Mouse (Mus musculus) cerebellum, adult 11-12 months (tissue): Measurements from ENCODE around the gene Fyb.

Source experiments
- DNase-seq: peaks from one replicate; pipeline ENCODE4 v3.0.0; 2022

The Fyb gene

DNA sequence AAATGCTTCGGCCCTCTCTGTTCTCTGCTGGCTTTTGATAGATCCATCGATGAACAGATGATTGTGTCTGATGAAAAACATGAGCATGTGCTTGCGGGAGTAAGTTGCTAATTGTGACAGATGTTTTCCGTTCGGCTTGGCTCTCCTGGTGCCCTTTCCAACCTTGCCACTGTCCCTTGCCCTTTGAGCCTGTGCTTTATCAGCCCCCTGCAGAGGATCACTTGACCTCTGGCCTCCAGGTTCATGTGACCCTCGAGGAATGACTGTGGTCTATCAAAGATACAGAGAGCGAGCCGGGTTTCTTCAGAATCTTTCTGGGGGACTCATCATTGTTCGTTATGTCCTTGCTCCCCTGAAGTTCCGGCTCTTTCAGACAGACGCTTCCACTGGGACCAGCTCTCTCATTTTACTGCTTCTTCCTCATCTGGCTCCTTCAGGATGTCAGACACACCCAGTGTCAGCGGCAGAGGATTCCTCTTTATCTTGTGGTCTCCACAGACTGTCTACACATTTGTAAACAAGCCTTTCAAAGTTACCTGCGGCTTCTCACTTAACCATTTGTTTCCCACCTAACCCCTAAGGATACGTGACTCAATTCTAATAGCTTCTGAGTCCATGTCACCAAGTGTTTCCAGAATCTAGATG is 146.3 kb downstream of the Fyb start:
- DNase-seq: no peak

GRCm38 (mm10) chr15:6678479-6678878 is 155.8 kb downstream of the Fyb start:
- no peak for DNase-seq

DNA sequence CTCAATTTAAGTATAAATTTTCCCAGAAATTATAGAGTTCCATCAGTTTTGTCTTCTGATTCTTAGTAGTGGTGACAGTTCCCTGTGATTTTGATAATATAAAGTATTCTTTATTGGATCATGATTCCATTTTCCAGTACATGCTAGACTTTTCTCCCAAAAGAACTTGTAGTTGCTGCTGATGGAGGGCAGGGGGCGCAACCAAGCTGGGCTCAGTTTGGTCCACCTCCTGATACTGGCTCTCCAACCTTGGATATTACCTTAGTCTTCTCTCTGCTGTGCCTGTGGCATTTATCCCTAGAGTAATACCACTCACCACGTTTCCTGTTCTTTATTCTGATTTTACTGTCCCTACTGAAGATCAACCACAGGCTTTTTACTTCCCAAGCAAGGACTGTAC is 179.5 kb downstream of the Fyb start:
- DNase-seq: no peak

DNA sequence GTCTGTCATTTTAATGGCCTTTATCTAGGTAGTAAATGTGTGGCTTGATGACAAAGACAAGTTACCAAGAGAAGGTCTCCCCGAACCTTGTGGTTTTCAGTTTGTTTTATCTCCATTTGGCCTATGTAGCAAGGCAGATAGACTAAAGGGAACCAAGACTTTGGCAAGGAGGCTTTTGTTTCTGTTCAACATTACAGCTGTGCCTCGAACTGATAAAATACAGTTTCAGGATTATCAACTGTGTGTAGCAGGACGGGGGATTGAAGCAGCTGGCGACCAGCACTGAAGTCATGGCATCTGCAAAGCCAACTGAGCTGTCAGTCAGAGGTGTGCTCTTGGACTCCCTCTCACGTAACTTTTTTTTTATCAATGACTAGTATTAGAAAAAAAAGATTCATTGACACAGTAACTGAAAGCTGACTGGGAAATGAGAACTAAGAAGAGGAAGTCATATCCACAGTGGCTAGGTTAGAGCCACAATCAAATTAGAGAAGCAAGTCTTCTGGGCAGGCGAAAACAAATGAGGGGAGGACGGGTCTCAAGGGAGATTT is 182.8 kb downstream of the Fyb start:
- DNase-seq: no peak

GRCm38 (mm10) chr15:6707551-6707935 is 184.9 kb downstream of the Fyb start:
- peak; percentile 78 for DNase-seq

GRCm38 (mm10) chr15:6707936-6708525 is 185.4 kb downstream of the Fyb start, which contains the start of gene Rictor:
TSS of gene Rictor (plus strand) at chr15:6708379.
- DNase-seq: peak; percentile 76

- DNase-seq: peak; percentile 56
Measured at GRCm38 (mm10) chr15:6708526-6709441, 186.1 kb downstream of the Fyb start.

GRCm38 (mm10) chr15:6709618-6710017 is 187.0 kb downstream of the Fyb start:
- DNase-seq: no peak

- no peak for DNase-seq
Measured at GRCm38 (mm10) chr15:6710341-6710740, 187.7 kb downstream of the Fyb start.

DNA sequence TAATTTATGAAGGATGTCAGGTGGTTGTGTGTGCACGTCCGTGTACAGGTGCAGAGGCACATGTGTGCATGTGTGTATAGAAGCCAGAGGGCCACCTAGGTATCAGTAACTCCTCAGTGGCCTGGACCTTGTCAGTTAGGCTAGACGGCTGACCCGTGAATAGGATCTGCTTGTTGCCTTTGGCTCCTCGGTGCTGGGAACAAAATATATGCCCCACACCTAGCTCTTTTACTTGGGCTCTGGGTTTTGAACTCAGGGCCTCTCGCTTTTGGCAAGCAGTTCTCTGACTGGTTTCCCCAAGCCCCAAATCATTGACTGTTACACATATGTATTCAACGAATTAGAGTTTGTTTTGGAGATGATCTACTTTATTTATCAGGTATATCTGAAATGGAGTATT is 188.6 kb downstream of the Fyb start:
- no peak for DNase-seq
